Mouse (Mus musculus) bone marrow macrophage, adult 2 months (primary cell): ENCODE data around the gene 5530401A14Rik. TPM values are rescaled to one million over a fixed set of nuclear protein-coding genes. Genes with fewer than 3 reads are reported as not detected.

Experiments
- H3K27ac ChIP-seq: 2 replicates; pipeline ENCODE4 v1.5.1; 2012; ENCODE audit warnings: low read depth, low read length; ENCODE audit not compliant: insufficient read depth
- H3K4me1 ChIP-seq: 2 replicates; pipeline ENCODE4 v1.6.1; 2012; ENCODE audit warnings: low read length; ENCODE audit not compliant: control insufficient read depth, insufficient read depth
- H3K4me3 ChIP-seq: 2 replicates; pipeline ENCODE4 v1.5.1; 2012; ENCODE audit warnings: mild to moderate bottlenecking, low read length, moderate library complexity; ENCODE audit not compliant: insufficient read depth
- CTCF ChIP-seq: IDR thresholded peaks from 2 replicates; pipeline ENCODE4 v1.5.1; 2012; ENCODE audit warnings: low read depth, mild to moderate bottlenecking, low read length, moderate library complexity
- POLR2A ChIP-seq: IDR thresholded peaks from 2 replicates; pipeline ENCODE4 v1.6.1; 2012; ENCODE audit warnings: mild to moderate bottlenecking, low read depth, low read length, borderline replicate concordance
- polyA plus RNA-seq: library from polyadenylated mRNA; stranded (reverse); fragments of >200 nt; gene quantifications from 2 replicates; pipeline ENCODE4 v1.2.4, GENCODE M21; 2012; ENCODE audit not compliant: missing spikeins, insufficient read depth, insufficient read length

The 5530401A14Rik gene
- polyA plus RNA-seq, 1 experiment: 0.15 TPM

DNA sequence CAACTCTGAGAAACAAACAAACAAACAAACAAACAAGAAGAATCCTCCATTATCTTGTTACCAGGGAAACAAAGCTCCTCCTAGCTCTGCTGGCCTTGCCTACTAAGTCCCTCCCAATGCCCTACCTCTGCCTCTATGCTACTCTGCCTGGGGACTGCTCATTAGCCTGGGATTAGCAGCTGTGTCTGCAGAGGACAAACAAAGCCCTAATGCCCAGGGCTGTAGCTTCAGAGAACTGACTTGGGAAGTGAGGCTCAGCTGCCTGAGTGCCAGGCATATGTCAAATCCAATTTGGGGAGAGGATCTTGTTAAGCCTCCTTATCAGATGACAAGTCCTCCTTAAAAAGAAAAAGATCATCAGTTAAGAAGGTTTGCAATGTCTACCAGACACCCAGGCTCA lies 65.9 kb downstream of the 5530401A14Rik start:
- no peak overlapping the region for H3K27ac ChIP-seq
- no peak overlapping the region for H3K4me3 ChIP-seq
- TF ChIP-seq POLR2A (no peak), CTCF (no peak)
- H3K4me1 ChIP-seq: no peaks in the 10 kb centered on the region

DNA sequence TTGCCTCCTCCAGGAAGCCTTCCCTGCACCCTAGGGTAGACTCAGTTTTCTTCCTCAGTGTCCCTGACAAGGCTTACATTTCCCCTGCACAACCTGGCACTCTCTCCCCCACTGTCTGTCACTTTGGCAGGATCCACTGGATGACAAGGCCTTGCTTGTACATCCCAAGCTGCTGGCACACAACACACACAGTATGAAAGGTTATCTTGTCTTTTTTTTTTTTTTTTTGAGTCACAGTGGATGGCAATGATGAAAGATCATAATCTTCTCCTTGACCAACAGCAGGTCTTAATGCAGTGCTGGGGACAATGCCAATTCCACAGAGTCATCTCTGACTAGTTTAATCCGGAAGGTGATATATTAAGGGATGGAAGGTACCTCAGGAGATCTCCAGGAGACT lies 77.0 kb downstream of the 5530401A14Rik start:
- Histone ChIP-seq H3K4me1 (peaks cover 15% of the 10 kb centered on the region), H3K4me3 (no peak overlapping the region), H3K27ac (no peak overlapping the region)
- TF ChIP-seq POLR2A (no peak), CTCF (no peak)

DNA sequence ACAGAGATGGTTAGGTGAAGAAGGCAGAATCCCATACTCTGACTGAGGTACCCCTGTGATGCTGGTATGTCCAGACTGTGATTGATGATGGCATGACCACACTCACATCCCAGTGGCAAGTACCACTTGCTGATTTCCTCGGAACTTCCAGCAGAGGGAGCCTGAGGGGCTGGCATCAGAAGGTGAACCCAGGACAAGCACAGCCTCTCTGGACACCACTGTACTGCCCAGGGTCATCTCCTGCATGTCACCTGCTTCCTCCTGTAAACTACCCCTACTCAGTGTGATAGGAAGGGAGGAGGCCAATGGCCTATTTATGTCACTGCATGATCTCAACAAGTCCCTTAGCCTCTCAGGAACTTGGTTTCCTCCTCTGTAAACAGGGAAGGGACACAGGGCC lies 80.5 kb downstream of the 5530401A14Rik start:
- no peak overlapping the region for H3K4me3 ChIP-seq
- peaks cover 20% of the 10 kb centered on the region for H3K4me1 ChIP-seq
- TF ChIP-seq POLR2A (no peak), CTCF (peak; percentile 68)
- peak overlapping the region; percentile 9; the same call in 1 of the 2 replicates for H3K27ac ChIP-seq

DNA sequence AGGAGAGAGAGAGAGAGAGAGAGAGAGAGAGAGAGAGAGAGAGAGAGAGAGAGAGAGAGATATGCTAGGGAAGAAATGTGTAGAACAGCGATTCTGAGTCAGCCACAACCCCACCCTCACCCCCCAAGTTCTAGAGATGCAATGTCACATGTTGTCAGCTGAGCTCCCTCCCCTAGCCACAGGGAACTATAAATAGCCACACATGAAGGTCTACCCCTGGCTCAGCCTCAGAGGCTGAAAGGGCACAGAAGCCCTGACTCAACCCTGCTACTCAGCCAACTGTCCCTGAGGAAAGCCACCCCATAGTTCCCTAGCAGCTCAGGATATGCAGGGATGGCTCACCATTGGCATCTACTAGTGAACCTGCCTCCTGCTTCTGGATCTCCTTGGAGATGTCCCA lies 81.7 kb downstream of the 5530401A14Rik start:
- TF ChIP-seq CTCF (no peak), POLR2A (no peak)
- peaks cover 20% of the 10 kb centered on the region for H3K4me1 ChIP-seq
- peak overlapping the region; percentile 30; the same call in 1 of the 2 replicates for H3K27ac ChIP-seq
- no peak overlapping the region for H3K4me3 ChIP-seq

Other genes with a start within 250 kb of the 5530401A14Rik start
- gene Asic2, start 107.8 kb downstream of the 5530401A14Rik start, polyA plus RNA-seq: not detected in 2 replicates
- 4.0 and 4.7 TPM in 2 replicates for gene Ccl2, start 174.9 kb downstream of the 5530401A14Rik start, polyA plus RNA-seq
- gene Gm17268, start 177.9 kb downstream of the 5530401A14Rik start, polyA plus RNA-seq: not detected in 2 replicates
- gene Ccl7, start 185.0 kb downstream of the 5530401A14Rik start, polyA plus RNA-seq: 1.9 and 2.0 TPM in 2 replicates
- gene Ccl11, start 197.2 kb downstream of the 5530401A14Rik start, polyA plus RNA-seq: not detected in 2 replicates
- gene Ccl12, start 241.2 kb downstream of the 5530401A14Rik start, polyA plus RNA-seq: 1.1 and 1.7 TPM in 2 replicates